8 mouse cellular contexts compared by ENCODE assay signal in genomic region chr7:127935028-127935722, GRCm38 (mm10). TPM values are rescaled to one million over a fixed set of nuclear protein-coding genes. Genes with fewer than 3 reads are reported as not detected.
DNase-seq lines count a peak whose midpoint lies in the region; ATAC-seq lines count a peak whose summit lies in the region.

No protein-coding gene starts in this region.

- no peaks in the 10 kb centered on the region for H3K36me3 ChIP-seq in hindbrain, embryonic 15.5 days

- H3K4me1 ChIP-seq in hindbrain, embryonic 15.5 days (replicated peaks) = peaks cover 20% of the 10 kb centered on the region

- no peaks in the 10 kb centered on the region for H3K9me3 ChIP-seq in hindbrain, embryonic 15.5 days

- H3K27ac ChIP-seq in hindbrain, embryonic 15.5 days (replicated peaks) = peak overlapping the region; percentile 91

- peaks cover 2% of the 10 kb centered on the region; the same call in 1 of the 2 replicates for H3K27me3 ChIP-seq in hindbrain, embryonic 15.5 days

- peak; percentile 87 for DNase-seq in WW6 (ENCODE audit: low read depth, low spot score)
- peak; percentile 94 for DNase-seq in cerebellum, postnatal 36 days
- peak; percentile 94 to 95 for DNase-seq in frontal cortex, postnatal 36 days (ENCODE audit: low spot score in 2 of 2)
- peak; percentile 94 for DNase-seq in left cerebral cortex, adult 11 months (ENCODE audit: low spot score)
- peak; percentile 97 for DNase-seq in lung, postnatal 36 days
- DNase-seq in retina, embryonic 14.5 days (ENCODE audit: low spot score) = peak; percentile 96
- peak; percentile 95 for DNase-seq in thymus, postnatal 36 days

- 6% methylated on average over 32 of the region's 32 CpGs for WGBS in hindbrain, embryonic 15.5 days

- peak overlapping the region; percentile 78 for H3K4me2 ChIP-seq in hindbrain, embryonic 15.5 days

- H3K9ac ChIP-seq in hindbrain, embryonic 15.5 days = peak overlapping the region; percentile 81

- peak overlapping the region; percentile 91 for H3K4me3 ChIP-seq in hindbrain, embryonic 15.5 days

- peak; percentile 96 for ATAC-seq in hindbrain, embryonic 15.5 days (ENCODE audit: low FRiP score, low read depth)

RNA-seq across cellular contexts. Expression of gene Prss8, which starts 5.3 kb away (rescaled TPM):
- polyA plus RNA-seq in hindbrain, embryonic 15.5 days (2015; fragmentation: Nextera tagmentation; extraction: Ambion mirVana) = 0.54 TPM in 2 replicates

RNA-seq across cellular contexts. Expression of gene Prss36, which starts 11.3 kb away (rescaled TPM):
- 12.6 and 14.8 TPM in 2 replicates for polyA plus RNA-seq in hindbrain, embryonic 15.5 days (2015; fragmentation: Nextera tagmentation; extraction: Ambion mirVana)

RNA-seq across cellular contexts. Expression of gene Kat8, which starts 22.9 kb away (rescaled TPM):
- polyA plus RNA-seq in hindbrain, embryonic 15.5 days (2015; fragmentation: Nextera tagmentation; extraction: Ambion mirVana) = 47.3 and 47.7 TPM in 2 replicates

RNA-seq across cellular contexts. Expression of gene Bckdk, which starts 31.3 kb away (rescaled TPM):
- polyA plus RNA-seq in hindbrain, embryonic 15.5 days (2015; fragmentation: Nextera tagmentation; extraction: Ambion mirVana) = 61.6 and 65.4 TPM in 2 replicates

RNA-seq across cellular contexts. Expression of gene Fus, which starts 32.1 kb away (rescaled TPM):
- 357 and 368 TPM in 2 replicates for polyA plus RNA-seq in hindbrain, embryonic 15.5 days (2015; fragmentation: Nextera tagmentation; extraction: Ambion mirVana)

Comparison
In these comparisons a context has a peak if more than half of its experiments do, and no peak if none do; other contexts are left out.
1. Peak in every context shown above with its lines: DNase-seq, ATAC-seq, H3K4me3 ChIP-seq and H3K27ac ChIP-seq.